Mouse (Mus musculus) midbrain, embryonic 16.5 days (tissue): ENCODE results near the gene Piezo1. TPM values are rescaled to one million over a fixed set of nuclear protein-coding genes. Genes with fewer than 3 reads are reported as not detected.
A peak's percentile ranks its signal among the peaks of the same experiment; 100 is the strongest.

Experiments
- ATAC-seq: fragments of 200-750 bp; cut with Nextera tagmentation; 2 replicates; pipeline ENCODE4 v1.8.0; 2017; ENCODE audit warnings: moderate TSS enrichment
- H3K27ac ChIP-seq: fragments of 300-500 bp; sonication (generic); 2 replicates; pipeline ENCODE4 v1.5.1; 2014; ENCODE audit warnings: mild to moderate bottlenecking, low read length, mixed read lengths
- H3K27me3 ChIP-seq: fragments of 300-500 bp; sonication (generic); 2 replicates; pipeline ENCODE4 v1.6.1; 2014; ENCODE audit warnings: low read depth, low read length, mixed read lengths; ENCODE audit not compliant: control insufficient read depth, insufficient read depth
- H3K36me3 ChIP-seq: fragments of 300-500 bp; sonication (generic); 2 replicates; pipeline ENCODE4 v1.6.1; 2014; ENCODE audit warnings: mild to moderate bottlenecking, low read length, moderate library complexity, mixed read lengths; ENCODE audit not compliant: control insufficient read depth, insufficient read depth
- H3K4me1 ChIP-seq: fragments of 300-500 bp; sonication (generic); 2 replicates; pipeline ENCODE4 v1.6.1; 2014; ENCODE audit warnings: mild to moderate bottlenecking, low read length, mixed read lengths; ENCODE audit not compliant: control insufficient read depth, insufficient read depth
- H3K4me2 ChIP-seq: fragments of 300-500 bp; sonication (generic); 2 replicates; pipeline ENCODE4 v1.6.1; 2014; ENCODE audit warnings: mild to moderate bottlenecking, low read length, mixed read lengths
- H3K4me3 ChIP-seq: fragments of 300-500 bp; sonication (generic); 2 replicates; pipeline ENCODE4 v1.5.1; 2014; ENCODE audit warnings: low read depth, mild to moderate bottlenecking, low read length, moderate library complexity, mixed read lengths
- H3K9ac ChIP-seq: fragments of 300-500 bp; sonication (generic); 2 replicates; pipeline ENCODE4 v1.6.1; 2014; ENCODE audit warnings: low read depth, low read length, mixed read lengths
- H3K9me3 ChIP-seq: fragments of 300-500 bp; sonication (generic); replicated peaks from 2 replicates; pipeline ENCODE4 v1.6.1; 2014; ENCODE audit warnings: mild to moderate bottlenecking, low read length, mixed read lengths; ENCODE audit not compliant: control insufficient read depth, poor library complexity, severe bottlenecking
- WGBS: fragments of 180-500 bp; shearing (Covaris S2); extraction: QIAGEN DNeasy Blood & Tissue Kit; methylation state at CpG from one replicate; pipeline ENCODE4 v1.1.7; 2014; 5-methylcytosine and 5-hydroxymethylcytosine counted together
- polyA plus RNA-seq: library from polyadenylated mRNA; unstranded; fragments of >200 nt; fragmentation: Nextera tagmentation; extraction: Ambion mirVana; gene quantifications from 2 replicates; pipeline ENCODE4 v1.2.1, GENCODE M21; 2015

Piezo1 gene
- polyA plus RNA-seq, 1 experiment from 2014 or later, result 1.8 TPM

DNA sequence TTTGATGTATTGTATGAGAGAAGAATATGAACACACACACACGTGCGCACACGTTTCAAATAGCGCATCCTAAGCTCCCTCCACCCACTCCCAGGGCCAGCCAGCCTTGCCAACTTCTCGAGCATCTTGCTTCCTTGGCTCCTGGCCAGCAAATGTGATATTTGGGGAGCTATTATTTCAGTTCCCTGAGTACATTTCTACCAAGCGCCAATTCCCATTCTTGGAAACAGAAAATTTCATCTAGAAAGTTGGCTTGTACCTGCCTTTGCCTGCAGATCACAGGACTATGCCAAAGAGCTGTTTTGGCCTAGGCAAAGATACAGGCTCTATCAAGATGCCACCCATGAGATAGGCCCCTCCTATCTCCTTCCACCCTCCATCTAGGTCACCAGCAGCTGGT, 3.7 kb upstream of the Piezo1 start:
- Histone ChIP-seq H3K4me1 (peaks cover 7% of the 10 kb centered on the region; the same call in 1 of the 2 replicates), H3K9ac (no peak overlapping the region), H3K27ac (no peak overlapping the region), H3K4me2 (no peak overlapping the region), H3K27me3 (peaks cover 21% of the 10 kb centered on the region), H3K4me3 (no peak overlapping the region), H3K36me3 (no peaks in the 10 kb centered on the region), H3K9me3 (no peaks in the 10 kb centered on the region)
- 78% methylated on average over 6 of the region's 6 CpGs for WGBS
- no peak for ATAC-seq

GRCm38 (mm10) chr8:122550995-122551264, 199 bp downstream of the Piezo1 start:
- no peaks in the 10 kb centered on the region for H3K36me3 ChIP-seq
- peak overlapping the region; percentile 72 for H3K9ac ChIP-seq
- H3K9me3 ChIP-seq, result no peaks in the 10 kb centered on the region
- ATAC-seq, result no peak
- 1% methylated on average over 15 of the region's 43 CpGs for WGBS
- H3K4me2 ChIP-seq, result peak overlapping the region; percentile 85
- H3K27me3 ChIP-seq, result peaks cover 24% of the 10 kb centered on the region
- H3K27ac ChIP-seq, result no peak overlapping the region
- peak overlapping the region; percentile 57 for H3K4me3 ChIP-seq
- peaks cover 7% of the 10 kb centered on the region; the same call in 1 of the 2 replicates for H3K4me1 ChIP-seq

- H3K9me3 ChIP-seq, result no peaks in the 10 kb centered on the region
- H3K4me1 ChIP-seq, result peaks cover 7% of the 10 kb centered on the region; the same call in 1 of the 2 replicates
- WGBS, result 4% methylated on average over 52 of the region's 52 CpGs
- peak overlapping the region; percentile 72 for H3K9ac ChIP-seq
- peak; percentile 14; the same call in 1 of the 2 replicates for ATAC-seq
- peak overlapping the region; percentile 57 for H3K4me3 ChIP-seq
- H3K36me3 ChIP-seq, result no peaks in the 10 kb centered on the region
- H3K27ac ChIP-seq, result no peak overlapping the region
- H3K4me2 ChIP-seq, result peak overlapping the region; percentile 85
- H3K27me3 ChIP-seq, result peaks cover 24% of the 10 kb centered on the region
Measured at GRCm38 (mm10) chr8:122550234-122550994, 715 bp downstream of the Piezo1 start.

DNA sequence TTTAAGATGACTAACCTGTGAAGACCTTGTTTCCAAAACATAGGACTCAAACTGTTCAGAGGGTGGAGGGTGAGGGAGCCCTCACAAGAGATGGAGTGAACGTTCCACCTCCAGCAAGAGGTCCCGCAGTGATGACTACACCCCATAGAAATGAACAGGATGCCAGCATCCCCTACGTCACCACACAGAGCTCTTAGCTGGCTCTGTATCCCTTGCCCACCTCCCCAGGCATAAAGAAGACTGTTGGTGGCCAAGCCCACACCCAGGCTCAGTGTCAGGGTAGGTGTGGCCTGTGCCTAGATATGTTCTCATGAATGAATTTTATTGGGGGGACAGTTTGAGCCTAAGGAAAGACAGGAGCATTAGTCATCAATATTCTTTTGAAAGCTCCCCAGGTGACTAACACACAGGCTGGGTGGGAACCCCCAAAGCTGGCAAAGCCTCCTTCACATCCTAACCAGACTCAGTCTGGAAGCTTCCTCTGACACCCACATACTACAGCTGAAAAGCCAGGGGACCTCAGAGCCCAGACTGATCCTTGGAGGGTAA, 2.2 kb downstream of the Piezo1 start:
- H3K4me2 ChIP-seq, result no peak overlapping the region
- no peak overlapping the region for H3K9ac ChIP-seq

GRCm38 (mm10) chr8:122548331-122548730, 2.8 kb downstream of the Piezo1 start:
- peaks cover 7% of the 10 kb centered on the region; the same call in 1 of the 2 replicates for H3K4me1 ChIP-seq
- no peak overlapping the region for H3K27ac ChIP-seq
- H3K9me3 ChIP-seq, result no peaks in the 10 kb centered on the region
- WGBS, result 76% methylated on average over 13 of the region's 13 CpGs
- H3K27me3 ChIP-seq, result peaks cover 24% of the 10 kb centered on the region
- no peak for ATAC-seq
- no peaks in the 10 kb centered on the region for H3K36me3 ChIP-seq
- no peak overlapping the region for H3K4me2 ChIP-seq
- H3K4me3 ChIP-seq, result no peak overlapping the region
- no peak overlapping the region for H3K9ac ChIP-seq

More for the DNA sequence above, 2.2 kb downstream of the Piezo1 start:
- WGBS, result 92% methylated on average over 3 of the region's 3 CpGs
- Histone ChIP-seq H3K27ac (no peak overlapping the region), H3K9me3 (no peaks in the 10 kb centered on the region), H3K36me3 (no peaks in the 10 kb centered on the region), H3K4me3 (no peak overlapping the region), H3K4me1 (peaks cover 7% of the 10 kb centered on the region; the same call in 1 of the 2 replicates), H3K27me3 (peaks cover 24% of the 10 kb centered on the region)
- no peak for ATAC-seq

DNA sequence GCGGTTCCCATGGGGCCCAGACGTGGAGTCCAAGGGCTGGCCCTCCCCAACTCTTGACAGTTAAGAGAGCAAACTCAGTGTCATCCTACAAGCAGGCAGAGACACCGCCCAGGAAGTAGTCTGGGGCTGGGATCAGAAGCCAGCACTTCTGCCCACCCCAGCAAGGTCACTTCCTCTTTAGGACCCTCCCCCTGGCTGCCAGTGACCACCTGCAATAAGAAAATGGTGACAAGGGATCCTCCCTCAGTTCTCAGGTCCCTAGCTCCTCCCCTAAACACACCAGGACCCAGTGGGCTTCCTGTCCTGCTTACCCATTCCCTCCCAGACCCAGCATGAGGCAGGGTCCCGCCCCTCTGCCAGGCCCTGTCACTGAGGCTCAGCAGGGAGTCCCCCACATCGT, 3.3 kb downstream of the Piezo1 start:
- Histone ChIP-seq H3K4me1 (peaks cover 7% of the 10 kb centered on the region; the same call in 1 of the 2 replicates), H3K9me3 (no peaks in the 10 kb centered on the region), H3K9ac (no peak overlapping the region), H3K4me2 (no peak overlapping the region), H3K27ac (no peak overlapping the region), H3K36me3 (no peaks in the 10 kb centered on the region), H3K27me3 (peaks cover 24% of the 10 kb centered on the region), H3K4me3 (no peak overlapping the region)
- 41% methylated on average over 5 of the region's 5 CpGs for WGBS
- ATAC-seq, result no peak

DNA sequence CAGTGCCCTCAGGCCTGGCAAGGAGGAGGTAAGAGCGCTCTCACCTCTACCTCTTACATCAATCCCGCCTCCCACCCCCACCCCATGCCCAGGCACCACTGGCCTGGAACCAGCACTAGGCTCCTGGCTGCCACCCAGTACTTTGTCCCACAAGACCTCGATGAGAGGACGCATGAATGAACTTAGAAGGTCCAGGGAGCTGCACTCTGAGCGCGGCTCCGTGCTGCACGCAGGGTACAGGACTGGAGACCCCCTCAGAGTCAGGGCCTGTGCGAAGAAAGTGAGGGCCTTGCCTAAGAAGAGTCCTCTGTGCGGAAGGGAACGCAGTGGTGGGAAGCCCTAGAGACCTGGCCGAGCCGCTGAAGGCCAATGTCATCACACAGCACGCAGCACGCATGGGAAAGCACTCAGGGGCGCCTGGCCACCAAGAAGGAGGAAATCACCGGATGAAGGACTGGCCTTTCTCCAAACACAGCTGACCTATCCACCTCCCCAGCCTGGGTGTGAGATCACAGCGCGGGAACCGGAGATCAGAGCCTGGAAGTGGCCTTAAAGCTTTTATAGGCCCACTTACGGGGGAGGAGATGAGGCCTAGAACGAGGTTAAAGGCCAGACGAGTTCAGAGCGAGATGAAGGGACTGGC, 4.2 kb downstream of the Piezo1 start:
- Histone ChIP-seq H3K4me1 (peaks cover 7% of the 10 kb centered on the region; the same call in 1 of the 2 replicates), H3K4me2 (no peak overlapping the region), H3K27me3 (peaks cover 22% of the 10 kb centered on the region), H3K4me3 (no peak overlapping the region), H3K27ac (no peak overlapping the region), H3K9me3 (no peaks in the 10 kb centered on the region), H3K36me3 (no peaks in the 10 kb centered on the region), H3K9ac (no peak overlapping the region)
- no peak for ATAC-seq
- 73% methylated on average over 24 of the region's 24 CpGs for WGBS

DNA sequence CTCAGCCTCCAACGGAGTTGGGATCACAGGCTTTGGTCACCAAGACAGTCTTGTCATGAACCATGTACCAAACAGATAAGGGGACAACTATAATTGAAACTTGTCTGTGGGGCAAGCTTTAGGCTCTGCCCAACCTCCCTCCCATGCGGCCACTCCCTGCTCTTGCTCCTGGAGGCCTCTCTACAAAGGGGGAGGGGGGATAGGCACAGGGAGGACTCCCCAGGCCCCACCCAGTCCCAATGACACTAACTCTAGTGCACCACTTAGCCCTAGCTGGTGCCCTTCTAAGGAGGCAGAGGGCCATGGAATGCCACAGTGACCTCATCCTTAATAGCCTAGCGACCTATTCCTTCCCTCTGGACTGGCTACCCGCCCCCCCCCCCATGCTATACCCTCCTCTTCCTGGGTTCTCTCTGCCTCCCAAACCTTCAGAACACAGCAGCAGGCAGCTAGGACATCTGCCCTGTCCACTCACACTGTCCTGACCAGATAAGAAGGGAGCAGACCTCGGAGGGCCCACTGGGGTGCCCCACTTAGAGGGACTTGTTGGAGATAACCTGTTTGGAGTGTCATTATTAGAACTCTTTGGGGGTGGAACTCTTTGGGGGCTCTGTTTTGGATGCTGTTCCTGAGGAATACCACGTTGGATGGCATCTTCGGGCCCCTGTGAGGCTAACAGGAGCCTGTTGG, 4.9 kb downstream of the Piezo1 start:
- no peak overlapping the region for H3K4me2 ChIP-seq
- H3K27me3 ChIP-seq, result peaks cover 14% of the 10 kb centered on the region
- ATAC-seq, result no peak
- WGBS, result 85% methylated on average over 7 of the region's 7 CpGs
- H3K4me3 ChIP-seq, result no peak overlapping the region
- H3K9ac ChIP-seq, result no peak overlapping the region
- no peaks in the 10 kb centered on the region for H3K9me3 ChIP-seq
- peaks cover 6% of the 10 kb centered on the region; the same call in 1 of the 2 replicates for H3K4me1 ChIP-seq
- no peak overlapping the region for H3K27ac ChIP-seq
- no peaks in the 10 kb centered on the region for H3K36me3 ChIP-seq
